Mouse (Mus musculus) c-Kit-positive CD71-negative TER-119-negative erythroid progenitor cells, embryonic 14.5 days (primary cell): ENCODE measurements at regions not wholly inside any gene's neighbourhood (a gene's known extent, or its start where the extent isn't known, plus 50 kb on each side); places are given as distances from the start of the nearest gene placed in this dataset.

Source experiments
- DNase-seq: peaks from one replicate; pipeline ENCODE4 v3.0.0-alpha.2; 2013; ENCODE audit warnings: low read depth

GRCm38 (mm10) chr2:137821344-137821916 lies 434.9 kb upstream of the Btbd3 start:
- DNase-seq = no peak

GRCm38 (mm10) chr2:137814945-137815344 lies 441.4 kb upstream of the Btbd3 start:
- DNase-seq = no peak

- no peak for DNase-seq
Measured at GRCm38 (mm10) chr2:137808401-137809230, 447.7 kb upstream of the Btbd3 start.

GRCm38 (mm10) chr2:137807594-137808295 lies 448.6 kb upstream of the Btbd3 start:
- no peak for DNase-seq

- no peak for DNase-seq
Measured at GRCm38 (mm10) chr2:137794841-137795240, 461.5 kb upstream of the Btbd3 start.

- no peak for DNase-seq
Measured at GRCm38 (mm10) chr2:137784091-137784490, 472.3 kb upstream of the Btbd3 start.

- DNase-seq = no peak
Measured at GRCm38 (mm10) chr2:137777430-137777829, 478.9 kb upstream of the Btbd3 start.

- no peak for DNase-seq
Measured at GRCm38 (mm10) chr2:137764785-137765184, 491.6 kb upstream of the Btbd3 start.

- no peak for DNase-seq
Measured at GRCm38 (mm10) chr2:137759455-137759854, 496.9 kb upstream of the Btbd3 start.

GRCm38 (mm10) chr2:137758389-137758788 lies 498.0 kb upstream of the Btbd3 start:
- DNase-seq = no peak

GRCm38 (mm10) chr2:137757231-137758212 lies 498.8 kb upstream of the Btbd3 start:
- no peak for DNase-seq

GRCm38 (mm10) chr2:137756220-137756619 lies 500.1 kb upstream of the Btbd3 start:
- no peak for DNase-seq

GRCm38 (mm10) chr2:137754481-137754880 lies 501.9 kb upstream of the Btbd3 start:
- no peak for DNase-seq

GRCm38 (mm10) chr2:137732410-137732809 lies 524.0 kb upstream of the Btbd3 start:
- DNase-seq = no peak

- DNase-seq = no peak
Measured at GRCm38 (mm10) chr2:137730472-137730931, 525.9 kb upstream of the Btbd3 start.

GRCm38 (mm10) chr2:137729871-137730270 lies 526.5 kb upstream of the Btbd3 start:
- no peak for DNase-seq

GRCm38 (mm10) chr2:137729207-137729606 lies 527.2 kb upstream of the Btbd3 start:
- DNase-seq = no peak

- no peak for DNase-seq
Measured at GRCm38 (mm10) chr2:137723651-137724050, 532.7 kb upstream of the Btbd3 start.

GRCm38 (mm10) chr2:137721767-137722424 lies 534.5 kb upstream of the Btbd3 start:
- no peak for DNase-seq

GRCm38 (mm10) chr2:137715891-137716290 lies 540.5 kb upstream of the Btbd3 start:
- DNase-seq = no peak

GRCm38 (mm10) chr2:137706528-137706988 lies 549.8 kb upstream of the Btbd3 start:
- no peak for DNase-seq
